ENCODE assay signal across 39 mouse cellular contexts in genomic region chr7:42107061-42107460, GRCm38 (mm10). TPM values are rescaled to one million over a fixed set of nuclear protein-coding genes. Genes with fewer than 3 reads are reported as not detected.
"Had no signal": no experiment of that assay in that cellular context is flagged by ENCODE, and none has a peak within 500 bp of the region (broad histone marks: within the 10 kb centered on the region; RNA-seq: fewer than 3 reads in every experiment).

No protein-coding gene starts in this region.

RNA-seq across cellular contexts. Expression of gene Vmn2r60, which starts 0.5 kb away (rescaled TPM):
- total RNA-seq: heart, postnatal 10 days; heart, postnatal 25 days; hindbrain, postnatal 0 days had no signal
- polyA plus RNA-seq: heart, embryonic 11.5 days; heart, embryonic 12.5 days; heart, embryonic 13.5 days; heart, embryonic 14.5 days; heart, embryonic 16.5 days; heart, postnatal 0 days; hindbrain, embryonic 10.5 days; hindbrain, embryonic 11.5 days; hindbrain, embryonic 12.5 days; hindbrain, embryonic 13.5 days; hindbrain, embryonic 14.5 days; hindbrain, embryonic 15.5 days; hindbrain, embryonic 16.5 days; hindbrain, postnatal 0 days; intestine, embryonic 14.5 days; intestine, embryonic 15.5 days; intestine, embryonic 16.5 days; intestine, postnatal 0 days; kidney, adult 2 months; kidney, embryonic 14.5 days; kidney, embryonic 15.5 days; kidney, embryonic 16.5 days; kidney, postnatal 0 days; large intestine, adult 2 months had no signal

RNA-seq across cellular contexts. Expression of gene Vmn2r59, which starts 48.2 kb away (rescaled TPM):
- total RNA-seq: heart, postnatal 10 days; heart, postnatal 14 days; heart, postnatal 25 days; heart, postnatal 36 days; heart, postnatal 4 days; hematopoietic stem cell, adult 5-6 weeks; hindbrain, postnatal 0 days; layer of hippocampus, adult 18-20 months; layer of hippocampus, adult 2 months; layer of hippocampus, adult 8-10 months; layer of hippocampus, postnatal 10 days; layer of hippocampus, postnatal 25 days; layer of hippocampus, postnatal 36 days; left cerebral cortex, adult 18-20 months had no signal
- polyA plus RNA-seq: heart, embryonic 10.5 days; heart, embryonic 11.5 days; heart, embryonic 12.5 days; heart, embryonic 13.5 days; heart, embryonic 14.5 days; heart, embryonic 15.5 days; heart, embryonic 16.5 days; heart, postnatal 0 days; hindbrain, embryonic 10.5 days; hindbrain, embryonic 11.5 days; hindbrain, embryonic 12.5 days; hindbrain, embryonic 13.5 days; hindbrain, embryonic 14.5 days; hindbrain, embryonic 15.5 days; hindbrain, embryonic 16.5 days; hindbrain, postnatal 0 days; intestine, embryonic 14.5 days; intestine, embryonic 15.5 days; intestine, embryonic 16.5 days; intestine, postnatal 0 days; kidney, adult 2 months; kidney, embryonic 14.5 days; kidney, embryonic 15.5 days; kidney, embryonic 16.5 days; kidney, postnatal 0 days; large intestine, adult 2 months had no signal
